24 mouse cellular contexts compared by ENCODE assay signal in the genomic region with DNA sequence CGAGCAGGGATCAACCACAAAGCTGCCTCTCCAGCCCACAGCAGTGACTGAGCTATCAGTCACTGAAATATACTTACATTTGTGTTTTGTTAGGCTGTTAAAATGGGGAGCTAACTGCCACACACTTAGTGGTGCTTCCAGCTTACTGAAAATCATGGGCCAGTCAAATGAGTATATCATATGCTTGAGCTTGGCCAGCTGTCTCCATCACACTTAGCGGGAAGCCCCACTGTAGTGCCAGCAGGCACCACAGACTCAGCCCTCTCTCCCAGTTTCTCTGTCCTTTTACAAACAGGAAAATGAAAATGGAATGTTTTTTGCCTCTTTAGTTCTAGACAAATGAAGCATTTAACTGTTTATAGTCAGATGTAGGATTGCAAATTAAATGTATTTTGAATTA.
"Had no signal": no experiment of that assay in that cellular context is flagged by ENCODE, and none has a peak within 500 bp of the region (broad histone marks: within the 10 kb centered on the region; RNA-seq: fewer than 3 reads in every experiment).

No protein-coding gene starts in this region.

- ATAC-seq: hindbrain, postnatal 0 days; intestine, embryonic 16.5 days; liver, embryonic 12.5 days had no signal

- H3K27me3 ChIP-seq: heart, embryonic 13.5 days; heart, embryonic 15.5 days; hindbrain, embryonic 13.5 days; hindbrain, embryonic 15.5 days; limb, embryonic 13.5 days; limb, embryonic 15.5 days; liver, embryonic 12.5 days had no signal

- H3K9ac ChIP-seq: heart, embryonic 13.5 days; heart, embryonic 15.5 days; hindbrain, embryonic 13.5 days; hindbrain, embryonic 15.5 days; limb, embryonic 13.5 days; limb, embryonic 15.5 days; liver, embryonic 12.5 days; liver, embryonic 14.5 days had no signal

- H3K36me3 ChIP-seq: liver, embryonic 12.5 days had no signal

- H3K4me2 ChIP-seq: heart, embryonic 11.5 days; heart, embryonic 13.5 days; heart, embryonic 15.5 days; hindbrain, embryonic 13.5 days; hindbrain, embryonic 15.5 days; limb, embryonic 13.5 days; limb, embryonic 15.5 days; liver, embryonic 12.5 days had no signal

- H3K9me3 ChIP-seq: heart, embryonic 13.5 days; heart, embryonic 15.5 days; hindbrain, embryonic 13.5 days; hindbrain, embryonic 15.5 days; limb, embryonic 13.5 days; limb, embryonic 15.5 days; liver, embryonic 12.5 days had no signal

- H3K27ac ChIP-seq: heart, adult 2 months; heart, embryonic 13.5 days; heart, embryonic 15.5 days; hindbrain, embryonic 13.5 days; hindbrain, embryonic 15.5 days; hindbrain, postnatal 0 days; limb, embryonic 13.5 days; limb, embryonic 15.5 days; liver, embryonic 12.5 days; liver, embryonic 14.5 days had no signal

- H3K4me3 ChIP-seq: heart, adult 2 months; heart, embryonic 13.5 days; heart, embryonic 15.5 days; hindbrain, embryonic 13.5 days; hindbrain, embryonic 15.5 days; limb, embryonic 13.5 days; limb, embryonic 15.5 days; liver, embryonic 12.5 days had no signal

- DNase-seq: gastrocnemius, postnatal 14 days; gastrocnemius, postnatal 36 days; heart, adult 11 months; heart, adult 2 months; heart, postnatal 14 days; heart, postnatal 36 days; kidney, adult 11 months; kidney, adult 2 months; kidney, adult 9 months; kidney, postnatal 10 days; kidney, postnatal 25 days; layer of hippocampus, adult 9-11 months; left cerebral cortex, postnatal 4 days had no signal
